Mouse (Mus musculus): ENCODE data around the gene Dlgap1. TPM values are rescaled to one million over a fixed set of nuclear protein-coding genes. Genes with fewer than 3 reads are reported as not detected.

The Dlgap1 gene
- polyA plus RNA-seq, 2 experiments = 4.6 to 4.7 TPM

DNA sequence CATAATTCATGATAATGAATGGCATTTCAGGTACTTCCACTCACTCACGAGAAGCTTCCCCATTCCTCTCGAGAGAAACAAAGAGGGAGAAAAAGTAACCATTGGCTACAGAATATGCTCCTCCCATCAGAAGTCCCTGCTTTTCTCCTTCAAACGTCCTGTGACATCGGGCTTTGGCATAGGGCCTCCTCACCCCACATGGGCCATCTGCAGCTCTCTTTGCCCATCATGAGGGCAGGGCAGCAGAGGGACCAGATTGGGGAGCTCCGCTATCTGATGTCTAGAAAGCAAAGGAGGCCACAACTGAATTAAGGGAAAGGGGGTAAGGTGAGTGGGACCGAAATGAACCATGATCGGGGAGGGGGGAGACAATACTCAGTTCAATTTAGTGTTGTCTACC, 47.6 kb downstream of the Dlgap1 start:
- Histone ChIP-seq H3K4me3 (replicated peaks; ENCODE audit: low read length) (no peak overlapping the region), H3K4me1 (ENCODE audit: control insufficient read depth, insufficient read depth, low read length) (no peaks in the 10 kb centered on the region), H3K9me3 (ENCODE audit: control insufficient read depth, low read length) (no peaks in the 10 kb centered on the region), H3K4me2 (replicated peaks; ENCODE audit: low read depth, low read length, severe bottlenecking) (no peak overlapping the region), H3K27me3 (ENCODE audit: control insufficient read depth, insufficient read depth, low read length) (no peaks in the 10 kb centered on the region), H3K9ac (ENCODE audit: low read depth, low read length, severe bottlenecking) (no peak overlapping the region), H3K27ac (replicated peaks; ENCODE audit: low read depth, low read length) (no peak overlapping the region), H3K36me3 (ENCODE audit: control insufficient read depth, insufficient read depth, low read length) (no peaks in the 10 kb centered on the region)
- DNase-seq (ENCODE audit: low spot score) (no peak), ATAC-seq (ENCODE audit: low FRiP score, low read depth) (no peak)
- WGBS = 72% methylated on average over 7 of the region's 7 CpGs
- TF ChIP-seq POLR2A (IDR thresholded peaks at IDR 0.05; ENCODE audit: borderline replicate concordance, extremely low read depth, insufficient read depth, insufficient read length) = no peak

DNA sequence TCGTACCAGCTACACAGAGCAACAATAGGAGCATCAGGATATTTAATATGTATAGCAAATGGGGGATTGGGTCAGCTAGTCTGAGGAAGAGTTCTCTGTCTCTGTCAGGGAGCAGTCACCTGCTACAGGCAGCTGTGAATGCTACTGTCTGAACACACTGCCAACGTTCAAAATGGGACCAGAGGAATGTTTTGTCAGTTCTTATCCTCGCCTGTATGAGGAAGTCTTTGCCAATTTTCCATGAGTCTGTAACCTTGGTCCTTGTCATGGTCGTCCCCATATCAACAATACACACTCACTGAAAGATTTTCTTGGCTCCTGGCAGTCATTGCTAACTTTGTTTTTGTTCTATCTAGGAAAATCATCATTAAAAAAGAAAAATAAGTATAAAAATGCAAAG, 51.5 kb downstream of the Dlgap1 start:
- no peaks in the 10 kb centered on the region for H3K4me1 ChIP-seq (ENCODE audit: control insufficient read depth, insufficient read depth, low read length)
- no peak overlapping the region for H3K27ac ChIP-seq (replicated peaks; ENCODE audit: low read depth, low read length)
- ATAC-seq (ENCODE audit: low FRiP score, low read depth) (no peak), DNase-seq (ENCODE audit: low spot score) (no peak)
- no peak overlapping the region for H3K4me3 ChIP-seq (replicated peaks; ENCODE audit: low read length)
- 82% methylated on average over 4 of the region's 4 CpGs for WGBS
- H3K9me3 ChIP-seq (ENCODE audit: control insufficient read depth, low read length) = no peaks in the 10 kb centered on the region
- no peak for TF ChIP-seq POLR2A (IDR thresholded peaks at IDR 0.05; ENCODE audit: borderline replicate concordance, extremely low read depth, insufficient read depth, insufficient read length)
- no peak overlapping the region for H3K9ac ChIP-seq (ENCODE audit: low read depth, low read length, severe bottlenecking)
- no peak overlapping the region for H3K4me2 ChIP-seq (replicated peaks; ENCODE audit: low read depth, low read length, severe bottlenecking)
- no peaks in the 10 kb centered on the region for H3K36me3 ChIP-seq (ENCODE audit: control insufficient read depth, insufficient read depth, low read length)
- H3K27me3 ChIP-seq (ENCODE audit: control insufficient read depth, insufficient read depth, low read length) = no peaks in the 10 kb centered on the region

DNA sequence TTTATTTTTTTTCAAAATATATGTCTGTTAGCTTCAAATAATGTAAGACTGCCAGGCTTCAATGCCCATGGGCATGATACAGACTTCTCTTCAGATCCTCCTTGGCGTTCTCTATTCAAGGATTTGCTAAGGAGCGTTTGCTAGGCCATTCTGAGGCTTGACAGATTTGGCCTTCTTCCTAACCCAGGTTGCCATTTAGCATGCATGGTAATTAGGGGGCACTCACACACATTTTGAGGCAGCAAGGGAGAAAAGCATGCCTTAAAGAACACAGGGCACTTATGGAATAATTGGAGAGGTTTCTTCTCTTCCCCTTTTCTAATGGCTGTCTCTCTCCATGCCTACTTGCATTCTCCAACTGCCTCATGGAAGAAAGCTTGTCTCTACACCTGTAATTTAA, 53.7 kb downstream of the Dlgap1 start:
- H3K36me3 ChIP-seq (ENCODE audit: control insufficient read depth, insufficient read depth, low read length) = no peaks in the 10 kb centered on the region
- H3K4me3 ChIP-seq (replicated peaks; ENCODE audit: low read length) = no peak overlapping the region
- no peak overlapping the region for H3K9ac ChIP-seq (ENCODE audit: low read depth, low read length, severe bottlenecking)
- no peak overlapping the region for H3K27ac ChIP-seq (replicated peaks; ENCODE audit: low read depth, low read length)
- WGBS = 78% methylated on average over 2 of the region's 2 CpGs
- H3K27me3 ChIP-seq (ENCODE audit: control insufficient read depth, insufficient read depth, low read length) = no peaks in the 10 kb centered on the region
- TF ChIP-seq POLR2A (IDR thresholded peaks at IDR 0.05; ENCODE audit: borderline replicate concordance, extremely low read depth, insufficient read depth, insufficient read length) = no peak
- H3K4me2 ChIP-seq (replicated peaks; ENCODE audit: low read depth, low read length, severe bottlenecking) = no peak overlapping the region
- DNase-seq (ENCODE audit: low spot score) (no peak), ATAC-seq (ENCODE audit: low FRiP score, low read depth) (no peak)
- no peaks in the 10 kb centered on the region for H3K9me3 ChIP-seq (ENCODE audit: control insufficient read depth, low read length)
- H3K4me1 ChIP-seq (ENCODE audit: control insufficient read depth, insufficient read depth, low read length) = no peaks in the 10 kb centered on the region

DNA sequence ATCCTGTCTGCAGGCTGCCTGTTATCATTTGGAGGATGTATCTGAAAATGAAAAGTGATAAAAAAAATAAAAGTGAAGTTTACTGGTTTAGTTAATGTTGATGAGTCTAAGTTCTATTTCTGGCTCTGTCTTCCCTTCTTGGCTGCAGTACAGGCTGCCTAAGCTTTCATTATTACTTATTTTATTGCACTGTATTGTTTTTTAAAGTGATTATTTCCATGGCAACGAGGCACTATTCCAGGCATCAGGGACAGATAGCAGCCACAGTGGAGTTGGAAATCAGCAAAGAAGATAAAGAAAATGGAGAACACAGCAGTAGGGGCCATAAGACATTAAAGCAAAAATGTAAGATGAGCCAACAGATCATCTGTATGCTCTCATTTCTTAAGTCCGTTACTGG, 66.0 kb downstream of the Dlgap1 start:
- H3K4me1 ChIP-seq (ENCODE audit: control insufficient read depth, insufficient read depth, low read length) = no peaks in the 10 kb centered on the region
- no peaks in the 10 kb centered on the region for H3K9me3 ChIP-seq (ENCODE audit: control insufficient read depth, low read length)
- H3K4me2 ChIP-seq (replicated peaks; ENCODE audit: low read depth, low read length, severe bottlenecking) = no peak overlapping the region
- TF ChIP-seq POLR2A (IDR thresholded peaks at IDR 0.05; ENCODE audit: borderline replicate concordance, extremely low read depth, insufficient read depth, insufficient read length) = no peak
- H3K36me3 ChIP-seq (ENCODE audit: control insufficient read depth, insufficient read depth, low read length) = no peaks in the 10 kb centered on the region
- no peak for ATAC-seq (ENCODE audit: low FRiP score, low read depth)
- no peak overlapping the region for H3K27ac ChIP-seq (replicated peaks; ENCODE audit: low read depth, low read length)
- no peaks in the 10 kb centered on the region for H3K27me3 ChIP-seq (ENCODE audit: control insufficient read depth, insufficient read depth, low read length)
- DNase-seq (ENCODE audit: low spot score) = peak; percentile 5
- H3K4me3 ChIP-seq (replicated peaks; ENCODE audit: low read length) = no peak overlapping the region
- H3K9ac ChIP-seq (ENCODE audit: low read depth, low read length, severe bottlenecking) = no peak overlapping the region
- 78% methylated on average over 2 of the region's 2 CpGs for WGBS

DNA sequence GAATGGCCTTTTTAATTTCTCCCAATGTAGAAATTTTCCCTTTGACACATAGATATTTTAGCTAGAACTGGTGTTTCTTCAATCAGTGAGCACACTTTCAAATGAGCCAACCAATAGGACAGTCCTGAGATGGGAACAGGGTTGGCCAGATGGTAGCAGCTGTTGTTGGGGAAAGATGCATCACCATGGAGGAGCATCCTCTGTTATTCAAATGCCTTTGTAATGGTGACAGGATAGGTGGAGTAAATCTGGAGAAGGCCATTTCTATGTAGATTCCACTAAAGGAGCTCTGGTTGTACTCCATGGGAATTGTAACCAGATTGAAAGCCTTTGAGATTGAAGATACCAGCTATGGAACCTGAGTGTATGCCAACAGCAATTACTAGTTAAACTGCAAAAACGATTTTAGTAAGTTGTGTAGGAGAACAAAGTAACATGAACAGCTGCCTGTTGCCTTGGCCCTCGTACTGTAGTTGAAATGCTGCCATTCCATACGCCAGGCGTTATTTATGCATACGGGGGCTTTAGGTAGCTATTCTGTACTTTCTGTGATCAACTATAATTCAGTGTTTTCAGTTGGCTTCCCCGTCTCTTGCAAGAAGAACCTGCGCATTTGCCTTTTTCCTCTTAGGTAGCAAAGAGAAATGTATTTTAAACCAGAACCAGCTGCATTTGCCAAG, 72.0 kb downstream of the Dlgap1 start:
- H3K36me3 ChIP-seq (ENCODE audit: control insufficient read depth, insufficient read depth, low read length) = no peaks in the 10 kb centered on the region
- no peaks in the 10 kb centered on the region for H3K4me1 ChIP-seq (ENCODE audit: control insufficient read depth, insufficient read depth, low read length)
- ATAC-seq (ENCODE audit: low FRiP score, low read depth) (no peak), DNase-seq (ENCODE audit: low spot score) (peak; percentile 9)
- no peaks in the 10 kb centered on the region for H3K9me3 ChIP-seq (ENCODE audit: control insufficient read depth, low read length)
- H3K27ac ChIP-seq (replicated peaks; ENCODE audit: low read depth, low read length) = no peak overlapping the region
- no peak for TF ChIP-seq POLR2A (IDR thresholded peaks at IDR 0.05; ENCODE audit: borderline replicate concordance, extremely low read depth, insufficient read depth, insufficient read length)
- H3K27me3 ChIP-seq (ENCODE audit: control insufficient read depth, insufficient read depth, low read length) = no peaks in the 10 kb centered on the region
- no peak overlapping the region for H3K4me3 ChIP-seq (replicated peaks; ENCODE audit: low read length)
- H3K9ac ChIP-seq (ENCODE audit: low read depth, low read length, severe bottlenecking) = no peak overlapping the region
- WGBS = 57% methylated on average over 7 of the region's 7 CpGs
- no peak overlapping the region for H3K4me2 ChIP-seq (replicated peaks; ENCODE audit: low read depth, low read length, severe bottlenecking)
